Mouse (Mus musculus) ES-E14 (cell line): Measurements from ENCODE around the gene Tmcc2.

Experiments used
- HCFC1 ChIP-seq: IDR thresholded peaks from 2 replicates; pipeline ENCODE4 v1.6.1; 2012; ENCODE audit warnings: low read length, inconsistent platforms, borderline replicate concordance; ENCODE audit not compliant: insufficient read depth
- MAFK ChIP-seq: IDR thresholded peaks from 2 replicates; pipeline ENCODE4 v1.6.1; 2014; ENCODE audit warnings: mild to moderate bottlenecking, low read depth, low read length, inconsistent platforms; ENCODE audit not compliant: insufficient read depth
- ZNF384 ChIP-seq: IDR thresholded peaks from 2 replicates; pipeline ENCODE4 v1.6.1; 2012; ENCODE audit warnings: low read depth, low read length, inconsistent platforms

DNA sequence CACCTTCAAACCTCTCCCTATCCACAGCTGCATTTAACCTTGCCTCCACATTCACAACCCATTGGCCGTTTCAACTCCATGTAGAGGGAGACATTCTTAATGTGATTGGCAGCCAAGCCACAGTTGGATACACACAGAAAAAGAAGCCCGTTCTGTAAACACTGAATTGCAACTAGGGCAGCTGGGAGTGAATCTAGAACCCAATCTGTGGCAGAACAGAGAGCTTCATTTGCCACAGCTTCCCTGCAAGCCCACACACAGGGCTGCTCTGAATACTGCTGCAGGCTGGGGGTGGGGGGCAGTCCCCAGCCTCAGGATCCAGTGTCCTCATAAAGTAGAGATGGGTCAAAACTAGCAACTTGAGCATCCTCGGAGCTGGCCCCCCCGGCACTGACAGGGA lies 4.8 kb downstream of the Tmcc2 start:
- TF ChIP-seq HCFC1, result no peak
- no peak for TF ChIP-seq MAFK
- no peak for TF ChIP-seq ZNF384
